Mouse (Mus musculus) cerebellum, adult 9-10 months (tissue): ENCODE results near the gene Vmn1r131.
"Not testable (repeated sequence)": the region's sequence is repeated elsewhere in the genome, so short reads cannot be mapped to it uniquely, and the experiment has no call there.

Experiments used
- DNase-seq: peaks from one replicate; pipeline ENCODE4 v3.0.0; 2022

Gene Vmn1r131

DNA sequence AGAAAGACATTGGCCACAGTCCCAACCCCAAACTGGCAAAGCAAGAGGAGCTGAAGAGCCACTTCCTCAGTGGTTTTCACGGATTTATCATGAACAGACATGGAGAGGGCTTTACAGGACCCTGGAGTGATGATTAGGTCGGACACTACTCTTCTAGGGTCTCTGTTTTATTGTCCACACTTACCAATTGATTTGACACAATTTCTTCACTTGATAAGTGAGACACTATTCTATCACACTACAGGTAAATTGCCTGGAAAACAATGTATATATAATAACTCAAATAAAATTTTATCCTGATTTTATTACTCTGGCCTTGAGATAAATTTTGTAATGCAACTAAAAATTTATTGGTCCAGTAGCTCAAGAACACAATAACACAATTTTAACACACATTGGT, at the start of gene Vmn1r131:
Vmn1r131 (minus strand) TSS at position 101 of the 400 bp plus-strand sequence.
- not testable (repeated sequence) for DNase-seq

DNA sequence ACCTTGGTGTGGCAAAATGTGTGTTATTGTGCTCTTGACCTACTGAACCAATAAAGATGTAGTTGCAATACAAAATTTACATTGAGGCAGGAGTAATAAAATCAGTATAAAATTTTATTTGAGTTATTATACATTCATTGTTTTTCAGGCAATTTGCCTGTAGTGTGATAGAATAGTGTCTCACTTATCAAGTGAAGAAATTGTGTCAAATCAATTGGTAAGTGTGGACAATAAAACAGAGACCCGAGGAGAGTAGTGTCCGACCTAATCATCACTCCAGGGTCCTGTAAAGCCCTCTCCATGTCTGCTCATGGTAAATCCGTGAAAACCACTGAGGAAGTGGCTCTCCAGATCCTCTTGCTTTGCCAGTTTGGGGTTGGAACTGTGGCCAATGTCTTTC, 34.4 kb downstream of the Vmn1r131 start, which contains the start of gene Vmn1r130:
Vmn1r130 (plus strand) TSS at position 301 of the 400 bp plus-strand sequence.
- not testable (repeated sequence) for DNase-seq
